Mouse (Mus musculus) heart, postnatal 10 days (tissue): Measurements from ENCODE around the gene Hsd17b6. TPM values are rescaled to one million over a fixed set of nuclear protein-coding genes. Genes with fewer than 3 reads are reported as not detected.

ENCODE experiments used
- DNase-seq, 2 experiments: peaks; one replicate each; pipeline ENCODE4 v3.0.0; 2021
- intact Hi-C: fragments of 180-260 bp; cut with DNase I; formaldehyde crosslinking; loops from one replicate; pipeline ENCODE4 v1.15.1; 2025
- total RNA-seq, 2 experiments: library from RNA; stranded (reverse); gene quantifications; 2 replicates each; pipeline ENCODE4 v1.2.3; 2021

Hsd17b6 gene
- total RNA-seq, 2 experiments from 2014 or later = not detected

DNA sequence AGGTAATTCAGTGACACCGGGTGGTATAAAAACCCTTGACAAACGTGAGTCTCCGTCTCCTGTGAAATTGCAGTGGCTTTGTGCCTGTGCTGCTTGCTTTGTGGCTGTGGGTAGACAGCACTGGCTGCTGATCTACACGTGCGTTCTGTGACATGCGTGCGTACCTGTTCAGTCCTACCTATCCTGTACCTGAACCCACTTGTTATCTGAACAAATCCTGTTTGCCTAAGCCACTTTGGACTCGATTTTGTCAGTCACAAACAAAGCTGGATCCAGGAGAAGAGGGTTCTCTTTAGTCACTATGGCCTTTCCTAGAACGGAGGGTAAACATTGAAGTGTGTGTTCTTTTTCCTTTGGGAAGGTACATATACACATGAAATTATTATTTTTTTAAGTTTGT lies 56.0 kb downstream of the Hsd17b6 start:
- intact Hi-C loops = no loop called here
- no peak for DNase-seq

DNA sequence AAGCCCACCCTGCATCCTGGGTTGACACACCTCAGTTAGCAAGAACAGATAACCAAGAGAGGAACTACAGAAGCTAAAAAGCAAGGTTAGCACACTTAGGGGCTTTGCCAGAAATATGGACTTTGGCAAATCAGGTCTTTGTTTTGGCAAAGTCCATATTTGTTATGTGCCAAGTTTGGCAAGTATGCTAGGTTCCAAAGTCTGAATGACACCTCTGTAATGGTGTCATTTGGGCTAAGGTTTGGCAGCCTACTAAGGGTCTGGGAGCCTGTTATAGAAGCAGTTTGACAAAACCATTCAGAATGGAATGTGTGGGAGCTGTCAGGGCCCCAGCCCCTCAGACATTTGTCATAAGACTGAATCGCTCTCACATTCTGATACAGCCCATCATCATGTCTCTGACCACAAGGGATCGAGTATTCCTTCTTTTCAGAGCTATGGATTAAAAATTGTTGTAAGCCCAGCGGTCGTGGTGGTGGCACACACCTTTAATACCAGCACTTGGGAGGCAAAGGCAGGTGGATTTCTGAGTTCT lies 57.7 kb downstream of the Hsd17b6 start:
- intact Hi-C loops = no loop called here
- DNase-seq = no peak

DNA sequence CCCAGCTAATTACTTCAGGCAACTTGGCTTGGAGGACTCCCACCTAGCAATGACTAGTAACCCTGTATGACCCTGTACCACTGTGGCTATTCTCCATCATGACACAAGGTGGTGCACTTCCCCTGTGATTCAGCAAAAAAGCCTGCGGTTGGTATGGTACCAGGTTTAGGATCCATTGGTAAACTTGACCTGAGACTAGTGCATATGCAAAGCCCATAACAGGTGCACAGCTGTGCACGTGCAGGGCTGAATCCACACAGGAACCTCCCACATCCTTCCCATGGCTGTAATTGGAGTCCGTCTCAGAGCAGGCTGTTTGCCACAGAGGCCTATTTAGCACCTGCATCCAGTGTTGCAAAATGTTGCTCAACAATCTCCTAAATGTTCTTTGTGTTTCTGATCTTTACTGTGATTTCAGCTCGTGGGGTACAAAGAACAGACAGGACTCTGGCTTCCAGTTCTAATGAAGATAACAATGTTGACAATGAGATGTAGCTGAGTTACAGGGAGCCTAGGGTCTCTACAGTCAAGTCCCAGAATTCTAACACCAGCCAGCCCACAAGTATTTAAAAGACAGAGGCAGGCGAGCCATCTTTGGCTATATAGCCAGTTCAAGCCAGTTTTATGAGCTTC lies 61.9 kb downstream of the Hsd17b6 start:
- intact Hi-C loops = loop anchor here (1.0 kb wide), 1 partner anchor 63 kb away; no protein-coding TSS in a partner anchor
- DNase-seq = peak; percentile 58 to 72

Other genes starting within 250 kb of the Hsd17b6 start
- under 1 TPM; 0.10 to 0.12 TPM for gene Rdh1, start 247.9 kb downstream of the Hsd17b6 start, total RNA-seq
- gene Rdh16f1, start 247.8 kb downstream of the Hsd17b6 start, total RNA-seq = under 1 TPM in 1 of 2 experiments, not detected in 1; 0.17 TPM
- under 1 TPM in 1 of 2 experiments, not detected in 1; 0.74 TPM for gene Rdh9, start 231.2 kb downstream of the Hsd17b6 start, total RNA-seq
- gene Rdh16, start 206.5 kb downstream of the Hsd17b6 start, total RNA-seq = not detected
- not detected for gene Rdh19, start 157.7 kb downstream of the Hsd17b6 start, total RNA-seq
- gene Rdh16f2, start 141.1 kb downstream of the Hsd17b6 start, total RNA-seq = not detected
- gene Rdh7, start 118.8 kb downstream of the Hsd17b6 start, total RNA-seq = not detected
- not detected for gene Sdr9c7, start 109.1 kb downstream of the Hsd17b6 start, total RNA-seq
- 1 to 10 TPM; 8.2 to 9.6 TPM for gene Prim1, start 7.6 kb upstream of the Hsd17b6 start, total RNA-seq
- gene Naca, start 28.0 kb upstream of the Hsd17b6 start, total RNA-seq = 100 to 1,000 TPM; 639 to 645 TPM
- gene Ptges3, start 51.3 kb upstream of the Hsd17b6 start, total RNA-seq = 10 to 100 TPM; 91.9 to 99.8 TPM
- 1,000 to 10,000 TPM; 7,591 to 7,651 TPM for gene Atp5b, start 75.7 kb upstream of the Hsd17b6 start, total RNA-seq
- gene Baz2a, start 84.0 kb upstream of the Hsd17b6 start, total RNA-seq = 10 to 100 TPM; 26.1 to 27.8 TPM
- 10 to 100 TPM; 82.8 to 91.0 TPM for gene Rbms2, start 172.7 kb upstream of the Hsd17b6 start, total RNA-seq
- under 1 TPM; 0.64 to 0.67 TPM for gene Gls2, start 186.8 kb upstream of the Hsd17b6 start, total RNA-seq
- gene Spryd4, start 204.2 kb upstream of the Hsd17b6 start, total RNA-seq = 10 to 100 TPM; 42.1 to 44.6 TPM
- not detected for gene Mip, start 218.2 kb upstream of the Hsd17b6 start, total RNA-seq
- 10 to 100 TPM; 11.5 to 17.3 TPM for gene Timeless, start 224.5 kb upstream of the Hsd17b6 start, total RNA-seq
- under 1 TPM in 1 of 2 experiments, not detected in 1; 0.20 TPM for gene Apon, start 246.5 kb upstream of the Hsd17b6 start, total RNA-seq